Mouse (Mus musculus): ENCODE data around the gene Nrtn.

GRCm38 (mm10) chr17:56751404-56752072, 5.8 kb downstream of the Nrtn start:
- TF ChIP-seq POLR2A (IDR thresholded peaks at IDR 0.05; ENCODE audit: control insufficient read depth, low read depth, low read length) (peak; percentile 48), CTCF (IDR thresholded peaks at IDR 0.05; ENCODE audit: control insufficient read depth, insufficient read depth, insufficient replicate concordance, low read depth, low read length) (no peak; the same call in 1 of the 2 replicates)

Data from testis, adult 2 months (tissue).